Mouse (Mus musculus) MEL (cell line): ENCODE results near the gene Arap1.

Source experiments
- BHLHE40 ChIP-seq: IDR thresholded peaks from 2 replicates; pipeline ENCODE4 v1.6.1; 2012; ENCODE audit warnings: low read depth, mild to moderate bottlenecking, inconsistent platforms, low read length, improper control_type of control experiment, borderline replicate concordance
- CTCF ChIP-seq, 3 experiments: IDR thresholded peaks in 2 of 3; conservative IDR thresholded peaks in 1 of 3; 2 replicates each; pipeline ENCODE4 v1.5.1; 2011 to 2012; ENCODE audit warnings: low read length in 3 of 3, low read depth in 2 of 3, mild to moderate bottlenecking in 2 of 3, improper control_type of control experiment in 1 of 3, inconsistent platforms in 1 of 3, mixed read lengths in 1 of 3, moderate library complexity in 1 of 3; ENCODE audit not compliant: control insufficient read depth in 1 of 3, insufficient read depth in 1 of 3, poor library complexity in 1 of 3, severe bottlenecking in 1 of 3
- E2F4 ChIP-seq: IDR thresholded peaks from 2 replicates; pipeline ENCODE4 v1.6.1; 2011; ENCODE audit warnings: low read depth, low read length, improper control_type of control experiment, borderline replicate concordance
- EP300 ChIP-seq, 2 experiments: IDR thresholded peaks; 2 replicates each; pipeline ENCODE4 v1.6.1; 2011; ENCODE audit warnings: improper control_type of control experiment in 2 of 2, low read length in 2 of 2, low read depth in 1 of 2, mild to moderate bottlenecking in 1 of 2
- GATA1 ChIP-seq: IDR thresholded peaks from 2 replicates; pipeline ENCODE4 v1.6.1; 2011; ENCODE audit warnings: low read depth, low read length, improper control_type of control experiment
- KAT2A ChIP-seq: conservative IDR thresholded peaks from 2 replicates; pipeline ENCODE4 v1.6.1; 2012; ENCODE audit warnings: low read depth, low read length, improper control_type of control experiment, inconsistent platforms
- MYC ChIP-seq: IDR thresholded peaks from 2 replicates; pipeline ENCODE4 v1.6.1; 2011; ENCODE audit warnings: low read depth, mild to moderate bottlenecking, low read length, improper control_type of control experiment, moderate library complexity
- POLR2A ChIP-seq, 2 experiments: IDR thresholded peaks; 2 replicates each; pipeline ENCODE4 v1.6.1; 2011 to 2012; ENCODE audit warnings: low read length in 2 of 2, mild to moderate bottlenecking in 2 of 2, control low read depth in 1 of 2, improper control_type of control experiment in 1 of 2, low read depth in 1 of 2, moderate library complexity in 1 of 2; ENCODE audit not compliant: control insufficient read depth in 1 of 2, insufficient read depth in 1 of 2, poor library complexity in 1 of 2
- TAL1 ChIP-seq: IDR thresholded peaks from 2 replicates; pipeline ENCODE4 v1.6.1; 2012; ENCODE audit warnings: mild to moderate bottlenecking, inconsistent platforms, low read length, moderate library complexity, mixed read lengths
- TCF12 ChIP-seq: IDR thresholded peaks from 2 replicates; pipeline ENCODE4 v1.6.1; 2014; ENCODE audit warnings: low read depth, mild to moderate bottlenecking, inconsistent platforms, low read length, improper control_type of control experiment, moderate library complexity
- USF2 ChIP-seq, 2 experiments: IDR thresholded peaks; 2 replicates each; pipeline ENCODE4 v1.6.1; 2011 to 2012; ENCODE audit warnings: improper control_type of control experiment in 2 of 2, low read length in 2 of 2, borderline replicate concordance in 1 of 2, inconsistent platforms in 1 of 2, low read depth in 1 of 2, mild to moderate bottlenecking in 1 of 2; ENCODE audit not compliant: insufficient read depth in 1 of 2

DNA sequence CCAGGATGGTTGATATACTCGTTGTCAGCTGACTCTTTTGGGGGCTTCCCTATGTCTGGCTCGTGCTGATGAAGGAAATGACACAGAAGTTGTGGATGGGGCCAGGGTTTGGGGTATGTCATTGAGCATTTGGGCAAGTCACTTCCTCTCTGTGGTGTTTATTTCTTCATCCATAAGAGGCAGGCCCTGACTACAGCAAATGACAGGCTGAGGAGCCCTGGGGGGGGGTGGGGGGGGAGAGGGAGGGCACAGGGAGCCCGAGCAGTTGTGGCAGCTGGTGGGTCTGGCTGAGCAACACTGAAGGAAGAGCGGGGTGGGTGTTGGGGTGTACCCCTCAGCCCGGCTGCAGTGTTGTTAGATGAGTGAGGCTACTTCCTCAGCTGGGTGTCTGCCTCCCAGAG lies 14.9 kb downstream of the Arap1 start:
- TF ChIP-seq CTCF (IDR thresholded peaks at IDR 0.05 in 2 of 3, conservative IDR thresholded peaks at IDR 0.05 in 1 of 3; ENCODE audit: control insufficient read depth in 1 of 3, insufficient read depth in 1 of 3, low read depth in 2 of 3, low read length in 3 of 3, poor library complexity in 1 of 3, severe bottlenecking in 1 of 3) (no peak), KAT2A (no peak), POLR2A (IDR thresholded peaks at IDR 0.05; ENCODE audit: control insufficient read depth in 1 of 2, insufficient read depth in 1 of 2, low read depth in 1 of 2, low read length in 2 of 2, poor library complexity in 1 of 2) (no peak), E2F4 (no peak), USF2 (IDR thresholded peaks at IDR 0.05; ENCODE audit: borderline replicate concordance in 1 of 2, insufficient read depth in 1 of 2, low read depth in 1 of 2, low read length in 2 of 2) (no peak), GATA1 (no peak), BHLHE40 (no peak), EP300 (IDR thresholded peaks at IDR 0.05; ENCODE audit: low read depth in 1 of 2, low read length in 2 of 2) (no peak), MYC (no peak), TAL1 (no peak), TCF12 (no peak)
